Mouse (Mus musculus) spleen, postnatal 10 days (tissue): ENCODE measurements around the gene Cnn2.

Experiments used
- DNase-seq, 2 experiments: peaks; one replicate each; pipeline ENCODE4 v3.0.0; 2021 to 2022; ENCODE audit warnings: low spot score in 2 of 2

Gene Cnn2

GRCm38 (mm10) chr10:79989870-79990269, 1.5 kb downstream of the Cnn2 start:
- DNase-seq = no peak

- DNase-seq = no peak
Measured at GRCm38 (mm10) chr10:79991099-79991498, 2.7 kb downstream of the Cnn2 start.

GRCm38 (mm10) chr10:79991548-79991947, 3.2 kb downstream of the Cnn2 start:
- no peak for DNase-seq

GRCm38 (mm10) chr10:79994397-79995115, 6.2 kb downstream of the Cnn2 start:
- peak; percentile 56 to 76 for DNase-seq

GRCm38 (mm10) chr10:79995636-79996035, 7.3 kb downstream of the Cnn2 start:
- no peak for DNase-seq

- DNase-seq = peak; percentile 99
Measured at GRCm38 (mm10) chr10:79996272-79997033, 8.1 kb downstream of the Cnn2 start, which contains the start of gene Abca7. Gene Abca7 (plus strand): TSS chr10:79996494.

- DNase-seq = peak; percentile 81 to 82
Measured at GRCm38 (mm10) chr10:79997034-79997760, 8.8 kb downstream of the Cnn2 start.

- DNase-seq = peak; percentile 36 to 45
Measured at GRCm38 (mm10) chr10:79997819-79998218, 9.4 kb downstream of the Cnn2 start.

GRCm38 (mm10) chr10:80001945-80002344, 13.6 kb downstream of the Cnn2 start:
- no peak for DNase-seq

GRCm38 (mm10) chr10:80002829-80003228, 14.4 kb downstream of the Cnn2 start:
- DNase-seq = no peak

GRCm38 (mm10) chr10:80003374-80004232, 15.2 kb downstream of the Cnn2 start:
- DNase-seq = peak in 1 of 2 experiments; percentile 47

- DNase-seq = no peak
Measured at GRCm38 (mm10) chr10:80004233-80004705, 15.9 kb downstream of the Cnn2 start.

GRCm38 (mm10) chr10:80011740-80012139, 23.4 kb downstream of the Cnn2 start:
- DNase-seq = no peak

GRCm38 (mm10) chr10:80013609-80014008, 25.2 kb downstream of the Cnn2 start:
- no peak for DNase-seq

GRCm38 (mm10) chr10:80014484-80015290, 26.3 kb downstream of the Cnn2 start:
- peak in 1 of 2 experiments; percentile 60 for DNase-seq

- DNase-seq = no peak
Measured at GRCm38 (mm10) chr10:80015583-80015982, 27.2 kb downstream of the Cnn2 start.

- DNase-seq = peak; percentile 70 to 85
Measured at GRCm38 (mm10) chr10:80016511-80016910, 28.1 kb downstream of the Cnn2 start, which contains the start of gene Arhgap45. Gene Arhgap45 (plus strand): TSS chr10:80016653.

GRCm38 (mm10) chr10:80016931-80017330, 28.5 kb downstream of the Cnn2 start:
- DNase-seq = peak in 1 of 2 experiments; percentile 72

- DNase-seq = peak in 1 of 2 experiments; percentile 89
Measured at GRCm38 (mm10) chr10:80017361-80017760, 29.0 kb downstream of the Cnn2 start.

GRCm38 (mm10) chr10:80017771-80018170, 29.4 kb downstream of the Cnn2 start:
- DNase-seq = peak; percentile 58 to 69
